Mouse (Mus musculus): ENCODE results near the gene Gtse1. TPM values are rescaled to one million over a fixed set of nuclear protein-coding genes. Genes with fewer than 3 reads are reported as not detected.

The Gtse1 gene
- polyA plus RNA-seq, 1 experiment from 2014 or later: 33.2 TPM

GRCm38 (mm10) chr15:85900801-85901200 is 41.3 kb downstream of the Gtse1 start:
- no peak overlapping the region for H3K4me3 ChIP-seq
- no peak overlapping the region for H3K9ac ChIP-seq
- no peak for ATAC-seq (ENCODE audit: insufficient number of reproducible peaks, insufficient read depth, low FRiP score, low TSS enrichment)
- no peaks in the 10 kb centered on the region for H3K9me3 ChIP-seq
- no peaks in the 10 kb centered on the region for H3K27me3 ChIP-seq
- peaks cover 41% of the 10 kb centered on the region for H3K36me3 ChIP-seq
- no peak overlapping the region for H3K27ac ChIP-seq
- no peaks in the 10 kb centered on the region for H3K4me1 ChIP-seq
- WGBS: 77% methylated on average over 12 of the region's 12 CpGs
- no peak overlapping the region for H3K4me2 ChIP-seq (replicated peaks)

GRCm38 (mm10) chr15:85902505-85902904 is 43.0 kb downstream of the Gtse1 start:
- Histone ChIP-seq H3K4me2 (replicated peaks) (no peak overlapping the region), H3K4me3 (no peak overlapping the region), H3K4me1 (no peaks in the 10 kb centered on the region), H3K27me3 (no peaks in the 10 kb centered on the region), H3K36me3 (peaks cover 24% of the 10 kb centered on the region), H3K9ac (no peak overlapping the region), H3K27ac (no peak overlapping the region), H3K9me3 (no peaks in the 10 kb centered on the region)
- ATAC-seq (ENCODE audit: insufficient number of reproducible peaks, insufficient read depth, low FRiP score, low TSS enrichment): no peak
- WGBS: 74% methylated on average over 10 of the region's 10 CpGs

- Histone ChIP-seq H3K4me2 (replicated peaks) (no peak overlapping the region), H3K27ac (no peak overlapping the region), H3K4me1 (no peaks in the 10 kb centered on the region), H3K9me3 (no peaks in the 10 kb centered on the region), H3K9ac (no peak overlapping the region), H3K27me3 (no peaks in the 10 kb centered on the region), H3K36me3 (peaks cover 16% of the 10 kb centered on the region; the same call in 1 of the 2 replicates), H3K4me3 (no peak overlapping the region)
- WGBS: 67% methylated on average over 8 of the region's 8 CpGs
- ATAC-seq (ENCODE audit: insufficient number of reproducible peaks, insufficient read depth, low FRiP score, low TSS enrichment): no peak
These were observed 44.3 kb downstream of the Gtse1 start for GRCm38 (mm10) chr15:85903826-85904225.

- 91% methylated on average over 7 of the region's 7 CpGs for WGBS
- Histone ChIP-seq H3K9me3 (no peaks in the 10 kb centered on the region), H3K36me3 (no peaks in the 10 kb centered on the region), H3K4me1 (peaks cover 8% of the 10 kb centered on the region; the same call in 1 of the 2 replicates), H3K4me2 (replicated peaks) (no peak overlapping the region), H3K9ac (no peak overlapping the region), H3K27me3 (no peaks in the 10 kb centered on the region), H3K4me3 (no peak overlapping the region), H3K27ac (no peak overlapping the region)
- no peak for ATAC-seq (ENCODE audit: insufficient number of reproducible peaks, insufficient read depth, low FRiP score, low TSS enrichment)
These were observed 49.3 kb downstream of the Gtse1 start for GRCm38 (mm10) chr15:85908660-85909491.

GRCm38 (mm10) chr15:85909492-85909829 is 49.9 kb downstream of the Gtse1 start:
- Histone ChIP-seq H3K4me1 (peaks cover 8% of the 10 kb centered on the region; the same call in 1 of the 2 replicates), H3K4me2 (replicated peaks) (no peak overlapping the region), H3K36me3 (no peaks in the 10 kb centered on the region), H3K27ac (no peak overlapping the region), H3K4me3 (no peak overlapping the region), H3K9ac (no peak overlapping the region), H3K9me3 (no peaks in the 10 kb centered on the region), H3K27me3 (no peaks in the 10 kb centered on the region)
- WGBS: 83% methylated on average over 3 of the region's 3 CpGs
- no peak for ATAC-seq (ENCODE audit: insufficient number of reproducible peaks, insufficient read depth, low FRiP score, low TSS enrichment)

GRCm38 (mm10) chr15:85909931-85910330 is 50.4 kb downstream of the Gtse1 start:
- 51% methylated on average over 10 of the region's 10 CpGs for WGBS
- H3K27ac ChIP-seq: no peak overlapping the region

GRCm38 (mm10) chr15:85913605-85914004 is 54.1 kb downstream of the Gtse1 start:
- Histone ChIP-seq H3K4me1 (peaks cover 8% of the 10 kb centered on the region; the same call in 1 of the 2 replicates), H3K9ac (no peak overlapping the region), H3K36me3 (no peaks in the 10 kb centered on the region), H3K4me2 (replicated peaks) (no peak overlapping the region), H3K27ac (no peak overlapping the region), H3K27me3 (no peaks in the 10 kb centered on the region), H3K4me3 (no peak overlapping the region), H3K9me3 (no peaks in the 10 kb centered on the region)
- ATAC-seq (ENCODE audit: insufficient number of reproducible peaks, insufficient read depth, low FRiP score, low TSS enrichment): no peak
- 32% methylated on average over 2 of the region's 2 CpGs for WGBS

More at GRCm38 (mm10) chr15:85909931-85910330, 50.4 kb downstream of the Gtse1 start:
- no peak overlapping the region for H3K4me2 ChIP-seq (replicated peaks)
- H3K4me3 ChIP-seq: no peak overlapping the region
- peaks cover 8% of the 10 kb centered on the region; the same call in 1 of the 2 replicates for H3K4me1 ChIP-seq
- H3K27me3 ChIP-seq: no peaks in the 10 kb centered on the region
- no peak for ATAC-seq (ENCODE audit: insufficient number of reproducible peaks, insufficient read depth, low FRiP score, low TSS enrichment)
- H3K36me3 ChIP-seq: no peaks in the 10 kb centered on the region
- no peaks in the 10 kb centered on the region for H3K9me3 ChIP-seq
- H3K9ac ChIP-seq: 0 out of 2 replicates have a peak overlapping the region, but pooled peaks have one; percentile 15

- no peaks in the 10 kb centered on the region for H3K36me3 ChIP-seq
- H3K9ac ChIP-seq: no peak overlapping the region
- no peak overlapping the region for H3K27ac ChIP-seq
- H3K27me3 ChIP-seq: no peaks in the 10 kb centered on the region
- 68% methylated on average over 8 of the region's 8 CpGs for WGBS
- no peaks in the 10 kb centered on the region for H3K4me1 ChIP-seq
- no peaks in the 10 kb centered on the region for H3K9me3 ChIP-seq
- no peak overlapping the region for H3K4me2 ChIP-seq (replicated peaks)
- no peak for ATAC-seq (ENCODE audit: insufficient number of reproducible peaks, insufficient read depth, low FRiP score, low TSS enrichment)
- no peak overlapping the region for H3K4me3 ChIP-seq
These were observed 59.8 kb downstream of the Gtse1 start for GRCm38 (mm10) chr15:85919191-85919891.

- ATAC-seq (ENCODE audit: insufficient number of reproducible peaks, insufficient read depth, low FRiP score, low TSS enrichment): no peak
- Histone ChIP-seq H3K9me3 (no peaks in the 10 kb centered on the region), H3K4me1 (no peaks in the 10 kb centered on the region), H3K4me3 (no peak overlapping the region), H3K27ac (no peak overlapping the region), H3K9ac (no peak overlapping the region), H3K27me3 (no peaks in the 10 kb centered on the region), H3K4me2 (replicated peaks) (no peak overlapping the region), H3K36me3 (no peaks in the 10 kb centered on the region)
- WGBS: 72% methylated on average over 8 of the region's 8 CpGs
These were observed 60.3 kb downstream of the Gtse1 start for GRCm38 (mm10) chr15:85919892-85920248.

GRCm38 (mm10) chr15:85921855-85922254 is 62.3 kb downstream of the Gtse1 start:
- H3K27me3 ChIP-seq: no peaks in the 10 kb centered on the region
- no peak overlapping the region for H3K4me2 ChIP-seq (replicated peaks)
- no peaks in the 10 kb centered on the region for H3K36me3 ChIP-seq
- ATAC-seq (ENCODE audit: insufficient number of reproducible peaks, insufficient read depth, low FRiP score, low TSS enrichment): no peak
- no peaks in the 10 kb centered on the region for H3K9me3 ChIP-seq
- 94% methylated on average over 11 of the region's 11 CpGs for WGBS
- H3K4me3 ChIP-seq: no peak overlapping the region
- H3K9ac ChIP-seq: no peak overlapping the region
- H3K27ac ChIP-seq: no peak overlapping the region
- H3K4me1 ChIP-seq: no peaks in the 10 kb centered on the region
